Mouse (Mus musculus) retina, postnatal 1 day (tissue): ENCODE measurements at regions not wholly inside any gene's neighbourhood (a gene's known extent, or its start where the extent isn't known, plus 50 kb on each side); places are given as distances from the start of the nearest gene placed in this dataset.
A peak's percentile ranks its signal among the peaks of the same experiment; 100 is the strongest.

Source experiments
- DNase-seq: peaks from one replicate; pipeline ENCODE4 v3.0.0-alpha.2; 2012

- DNase-seq = peak; percentile 55
Measured at GRCm38 (mm10) chr10:98584776-98585175, 329.4 kb upstream of the Atp2b1 start.

GRCm38 (mm10) chr10:98589726-98590125 lies 324.5 kb upstream of the Atp2b1 start:
- no peak for DNase-seq

GRCm38 (mm10) chr10:98592154-98592553 lies 322.1 kb upstream of the Atp2b1 start:
- DNase-seq = no peak

GRCm38 (mm10) chr10:98593910-98594309 lies 320.3 kb upstream of the Atp2b1 start:
- DNase-seq = no peak

GRCm38 (mm10) chr10:98608221-98608941 lies 305.8 kb upstream of the Atp2b1 start:
- DNase-seq = no peak

GRCm38 (mm10) chr10:98610708-98611107 lies 303.5 kb upstream of the Atp2b1 start:
- DNase-seq = peak; percentile 27

- DNase-seq = no peak
Measured at GRCm38 (mm10) chr10:98611707-98612360, 302.4 kb upstream of the Atp2b1 start.

- no peak for DNase-seq
Measured at GRCm38 (mm10) chr10:98618736-98619525, 295.3 kb upstream of the Atp2b1 start.

- DNase-seq = no peak
Measured at GRCm38 (mm10) chr10:98624103-98624502, 290.1 kb upstream of the Atp2b1 start.

GRCm38 (mm10) chr10:98624681-98625321 lies 289.4 kb upstream of the Atp2b1 start:
- no peak for DNase-seq

GRCm38 (mm10) chr10:98628191-98628590 lies 286.0 kb upstream of the Atp2b1 start:
- DNase-seq = no peak

- no peak for DNase-seq
Measured at GRCm38 (mm10) chr10:98629248-98629647, 285.0 kb upstream of the Atp2b1 start.

GRCm38 (mm10) chr10:98637759-98638611 lies 276.2 kb upstream of the Atp2b1 start:
- DNase-seq = no peak

GRCm38 (mm10) chr10:98645681-98646122 lies 268.5 kb upstream of the Atp2b1 start:
- peak; percentile 24 for DNase-seq

- DNase-seq = peak; percentile 71
Measured at GRCm38 (mm10) chr10:98646311-98646999, 267.8 kb upstream of the Atp2b1 start.

- DNase-seq = no peak
Measured at GRCm38 (mm10) chr10:98648710-98649245, 265.4 kb upstream of the Atp2b1 start.

- DNase-seq = no peak
Measured at GRCm38 (mm10) chr10:98650533-98650932, 263.7 kb upstream of the Atp2b1 start.

- no peak for DNase-seq
Measured at GRCm38 (mm10) chr10:98651127-98651526, 263.1 kb upstream of the Atp2b1 start.

GRCm38 (mm10) chr10:98651599-98651998 lies 262.6 kb upstream of the Atp2b1 start:
- DNase-seq = no peak

- DNase-seq = no peak
Measured at GRCm38 (mm10) chr10:98652084-98652483, 262.1 kb upstream of the Atp2b1 start.

- no peak for DNase-seq
Measured at GRCm38 (mm10) chr10:98660747-98661146, 253.5 kb upstream of the Atp2b1 start.
